20 mouse cellular contexts compared by ENCODE assay signal in the genomic region with DNA sequence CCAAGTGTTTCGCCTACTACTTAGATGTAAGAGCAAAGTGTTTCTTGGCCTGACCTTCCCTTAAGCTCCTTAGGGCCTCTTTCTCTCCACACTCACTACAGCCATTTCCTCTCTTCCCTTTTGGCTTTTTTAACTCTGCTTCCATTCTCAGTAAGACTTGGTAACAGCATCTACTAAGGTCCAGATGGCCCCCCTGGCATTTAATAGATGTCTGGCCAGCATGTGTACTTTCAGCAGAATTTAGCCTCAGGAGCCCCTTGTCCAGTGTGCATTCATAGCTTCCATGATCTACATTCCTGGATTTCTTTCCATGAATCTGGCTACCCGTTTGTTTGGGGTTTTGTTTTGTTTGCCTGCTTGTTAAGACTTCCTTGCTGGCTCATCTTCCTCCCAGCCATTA. TPM values are rescaled to one million over a fixed set of nuclear protein-coding genes. Genes with fewer than 3 reads are reported as not detected.
A peak's percentile ranks its signal among the peaks of the same experiment; 100 is the strongest.
DNase-seq lines count a peak whose midpoint lies in the region; ATAC-seq lines count a peak whose summit lies in the region.
"Had no signal": no experiment of that assay in that cellular context is flagged by ENCODE, and none has a peak within 500 bp of the region (broad histone marks: within the 10 kb centered on the region; RNA-seq: fewer than 3 reads in every experiment).

No protein-coding gene starts in this region.

- 0 out of 2 replicates have a peak overlapping the region, but pooled peaks have one; percentile 73 for H3K4me2 ChIP-seq in hindbrain, embryonic 15.5 days
- no peak overlapping the region for H3K4me2 ChIP-seq in hindbrain, embryonic 12.5 days (replicated peaks)
- H3K4me2 ChIP-seq: heart, embryonic 13.5 days had no signal

- no peak overlapping the region for H3K27ac ChIP-seq in hindbrain, embryonic 15.5 days (replicated peaks)
- H3K27ac ChIP-seq in hindbrain, embryonic 12.5 days = no peak overlapping the region
- H3K27ac ChIP-seq: embryonic facial prominence, embryonic 10.5 days; heart, embryonic 13.5 days had no signal

- peaks cover 57% of the 10 kb centered on the region for H3K4me1 ChIP-seq in hindbrain, embryonic 15.5 days (replicated peaks)
- peaks cover 38% of the 10 kb centered on the region for H3K4me1 ChIP-seq in hindbrain, embryonic 12.5 days

- H3K36me3 ChIP-seq in hindbrain, embryonic 15.5 days = peaks cover 8% of the 10 kb centered on the region
- H3K36me3 ChIP-seq in hindbrain, embryonic 12.5 days = peaks cover 11% of the 10 kb centered on the region

- ATAC-seq in hindbrain, embryonic 15.5 days (ENCODE audit: low FRiP score, low read depth) = no peak
- ATAC-seq in hindbrain, embryonic 12.5 days (ENCODE audit: low FRiP score) = no peak
- ATAC-seq: activated CD4-positive, CD25-positive, alpha-beta regulatory T cell, adult 4 months; forebrain, embryonic 14.5 days; intestine, embryonic 16.5 days; Patski had no signal

- H3K9ac ChIP-seq in hindbrain, embryonic 15.5 days = no peak overlapping the region
- no peak overlapping the region for H3K9ac ChIP-seq in hindbrain, embryonic 12.5 days
- H3K9ac ChIP-seq: heart, embryonic 13.5 days had no signal

- H3K27me3 ChIP-seq in hindbrain, embryonic 15.5 days = no peaks in the 10 kb centered on the region
- H3K27me3 ChIP-seq in hindbrain, embryonic 12.5 days = no peaks in the 10 kb centered on the region
- H3K27me3 ChIP-seq: heart, embryonic 13.5 days; Patski had no signal

- DNase-seq in cerebellum, adult 18-20 months = peak; percentile 45 to 54
- no peak for DNase-seq in cerebellum, postnatal 4 days (ENCODE audit: low spot score in 2 of 2)
- peak; percentile 79 for DNase-seq in brain, adult 2 months (ENCODE audit: low read depth, low spot score)
- peak; percentile 27 to 69 for DNase-seq in cerebellum, postnatal 14 days
- DNase-seq in kidney, postnatal 25 days = no peak
- no peak for DNase-seq in right cerebral cortex, postnatal 4 days
- DNase-seq: adrenal gland, postnatal 14 days; gastrocnemius, postnatal 36 days; heart, adult 11 months; heart, postnatal 36 days; kidney, adult 2 months had no signal

- WGBS in hindbrain, embryonic 15.5 days = 82% methylated on average over 2 of the region's 2 CpGs
- whole genome bisulfite sequencing in hindbrain, embryonic 12.5 days = 81% methylated on average over 2 of the region's 2 CpGs

- H3K4me3 ChIP-seq in hindbrain, embryonic 15.5 days = no peak overlapping the region
- no peak overlapping the region for H3K4me3 ChIP-seq in hindbrain, embryonic 12.5 days
- H3K4me3 ChIP-seq: embryonic facial prominence, embryonic 10.5 days; heart, embryonic 13.5 days had no signal

- no peaks in the 10 kb centered on the region for H3K9me3 ChIP-seq in hindbrain, embryonic 15.5 days
- no peaks in the 10 kb centered on the region for H3K9me3 ChIP-seq in hindbrain, embryonic 12.5 days (replicated peaks)
- H3K9me3 ChIP-seq: embryonic facial prominence, embryonic 10.5 days; heart, embryonic 13.5 days had no signal

RNA-seq across cellular contexts. Expression of a gene that starts 3.0 kb away (rescaled TPM):
- 294 and 330 TPM in 2 replicates for polyA plus RNA-seq in hindbrain, embryonic 15.5 days (2015; fragmentation: Nextera tagmentation; extraction: Ambion mirVana)
- polyA plus RNA-seq in hindbrain, embryonic 12.5 days (2016; fragmentation: Nextera tagmentation; extraction: Ambion mirVana) = 165 and 170 TPM in 2 replicates

RNA-seq across cellular contexts. Expression of a gene that starts 21.5 kb away (rescaled TPM):
- 0.39 TPM in 1 of 2 replicates, not detected in the other for polyA plus RNA-seq in hindbrain, embryonic 15.5 days (2015; fragmentation: Nextera tagmentation; extraction: Ambion mirVana)
- 0.21 and 0.27 TPM in 2 replicates for polyA plus RNA-seq in hindbrain, embryonic 12.5 days (2016; fragmentation: Nextera tagmentation; extraction: Ambion mirVana)
- polyA plus RNA-seq: activated CD4-positive, CD25-positive, alpha-beta regulatory T cell, adult 4 months; forebrain, embryonic 14.5 days; hindbrain, embryonic 11.5 days had no signal

RNA-seq across cellular contexts. Expression of a gene that starts 24.3 kb away (rescaled TPM):
- 88.5 and 94.2 TPM in 2 replicates for polyA plus RNA-seq in hindbrain, embryonic 15.5 days (2015; fragmentation: Nextera tagmentation; extraction: Ambion mirVana)
- 56.2 and 57.7 TPM in 2 replicates for polyA plus RNA-seq in hindbrain, embryonic 12.5 days (2016; fragmentation: Nextera tagmentation; extraction: Ambion mirVana)

RNA-seq across cellular contexts. Expression of a gene that starts 54.9 kb away (rescaled TPM):
- polyA plus RNA-seq in hindbrain, embryonic 15.5 days (2015; fragmentation: Nextera tagmentation; extraction: Ambion mirVana) = 106 and 112 TPM in 2 replicates
- polyA plus RNA-seq in hindbrain, embryonic 12.5 days (2016; fragmentation: Nextera tagmentation; extraction: Ambion mirVana) = 62.7 and 63.6 TPM in 2 replicates

Comparison
In these comparisons a context has a peak if more than half of its experiments do, and no peak if none do; other contexts are left out.
1. DNase-seq: peak in cerebellum, adult 18-20 months (2 of 2), brain, adult 2 months (single experiment) and cerebellum, postnatal 14 days (2 of 2); none in cerebellum, postnatal 4 days (0 of 2), kidney, postnatal 25 days (0 of 2) and right cerebral cortex, postnatal 4 days (single experiment).